Mouse (Mus musculus): ENCODE results near the gene Disp1. TPM values are rescaled to one million over a fixed set of nuclear protein-coding genes. Genes with fewer than 3 reads are reported as not detected.

The Disp1 gene
- polyA plus RNA-seq, 1 experiment from 2014 or later, result 11.7 TPM

GRCm38 (mm10) chr1:183142566-183142965 is 78.8 kb downstream of the Disp1 start:
- H3K4me2 ChIP-seq, result no peak overlapping the region
- no peak overlapping the region for H3K27ac ChIP-seq
- H3K9ac ChIP-seq, result no peak overlapping the region
- H3K9me3 ChIP-seq, result no peaks in the 10 kb centered on the region
- H3K36me3 ChIP-seq, result no peaks in the 10 kb centered on the region
- ATAC-seq (ENCODE audit: insufficient read depth, low FRiP score, low read depth), result no peak
- H3K4me3 ChIP-seq (replicated peaks), result no peak overlapping the region
- no peaks in the 10 kb centered on the region for H3K27me3 ChIP-seq (replicated peaks)
- WGBS, result 69% methylated on average over 5 of the region's 5 CpGs
- H3K4me1 ChIP-seq, result peaks cover 10% of the 10 kb centered on the region

- Histone ChIP-seq H3K27ac (no peak overlapping the region), H3K4me2 (no peak overlapping the region), H3K27me3 (replicated peaks) (no peaks in the 10 kb centered on the region), H3K36me3 (no peaks in the 10 kb centered on the region), H3K4me1 (peaks cover 2% of the 10 kb centered on the region; the same call in 1 of the 2 replicates), H3K9me3 (no peaks in the 10 kb centered on the region), H3K9ac (no peak overlapping the region), H3K4me3 (replicated peaks) (no peak overlapping the region)
- WGBS, result 56% methylated on average over 2 of the region's 2 CpGs
- ATAC-seq (ENCODE audit: insufficient read depth, low FRiP score, low read depth), result no peak
These were observed 80.0 kb downstream of the Disp1 start for GRCm38 (mm10) chr1:183141329-183141728.

GRCm38 (mm10) chr1:183140511-183141268 is 80.6 kb downstream of the Disp1 start:
- H3K4me2 ChIP-seq, result no peak overlapping the region
- H3K9ac ChIP-seq, result no peak overlapping the region
- no peak overlapping the region for H3K27ac ChIP-seq
- H3K4me3 ChIP-seq (replicated peaks), result no peak overlapping the region
- 78% methylated on average over 12 of the region's 12 CpGs for WGBS
- no peaks in the 10 kb centered on the region for H3K9me3 ChIP-seq
- no peak for ATAC-seq (ENCODE audit: insufficient read depth, low FRiP score, low read depth)
- H3K36me3 ChIP-seq, result no peaks in the 10 kb centered on the region
- no peaks in the 10 kb centered on the region for H3K27me3 ChIP-seq (replicated peaks)
- no peaks in the 10 kb centered on the region for H3K4me1 ChIP-seq

GRCm38 (mm10) chr1:183138088-183138487 is 83.2 kb downstream of the Disp1 start:
- no peak overlapping the region for H3K27ac ChIP-seq
- no peaks in the 10 kb centered on the region for H3K9me3 ChIP-seq
- ATAC-seq (ENCODE audit: insufficient read depth, low FRiP score, low read depth), result no peak
- H3K4me2 ChIP-seq, result no peak overlapping the region
- H3K4me3 ChIP-seq (replicated peaks), result no peak overlapping the region
- no peaks in the 10 kb centered on the region for H3K36me3 ChIP-seq
- no peaks in the 10 kb centered on the region for H3K27me3 ChIP-seq (replicated peaks)
- no peaks in the 10 kb centered on the region for H3K4me1 ChIP-seq
- H3K9ac ChIP-seq, result no peak overlapping the region
- 62% methylated on average over 4 of the region's 4 CpGs for WGBS

- Histone ChIP-seq H3K4me2 (no peak overlapping the region), H3K27ac (0 out of 2 replicates have a peak overlapping the region, but pooled peaks have one; percentile 3), H3K4me1 (no peaks in the 10 kb centered on the region), H3K27me3 (replicated peaks) (no peaks in the 10 kb centered on the region), H3K9me3 (no peaks in the 10 kb centered on the region), H3K9ac (no peak overlapping the region), H3K36me3 (no peaks in the 10 kb centered on the region), H3K4me3 (replicated peaks) (no peak overlapping the region)
- 67% methylated on average over 4 of the region's 4 CpGs for WGBS
- peak; percentile 80 for ATAC-seq (ENCODE audit: insufficient read depth, low FRiP score, low read depth)
These were observed 86.9 kb downstream of the Disp1 start for GRCm38 (mm10) chr1:183134427-183134826.

- WGBS, result 85% methylated on average over 3 of the region's 3 CpGs
- Histone ChIP-seq H3K4me1 (no peaks in the 10 kb centered on the region), H3K4me3 (replicated peaks) (no peak overlapping the region), H3K9ac (no peak overlapping the region), H3K27me3 (replicated peaks) (no peaks in the 10 kb centered on the region), H3K27ac (no peak overlapping the region), H3K36me3 (no peaks in the 10 kb centered on the region), H3K9me3 (no peaks in the 10 kb centered on the region), H3K4me2 (no peak overlapping the region)
- ATAC-seq (ENCODE audit: insufficient read depth, low FRiP score, low read depth), result no peak
These were observed 87.9 kb downstream of the Disp1 start for GRCm38 (mm10) chr1:183133440-183133839.

GRCm38 (mm10) chr1:183127246-183127645 is 94.1 kb downstream of the Disp1 start:
- no peak overlapping the region for H3K4me3 ChIP-seq (replicated peaks)
- no peak overlapping the region for H3K4me2 ChIP-seq
- no peak overlapping the region for H3K27ac ChIP-seq
- H3K36me3 ChIP-seq, result no peaks in the 10 kb centered on the region
- H3K4me1 ChIP-seq, result no peaks in the 10 kb centered on the region
- H3K27me3 ChIP-seq (replicated peaks), result no peaks in the 10 kb centered on the region
- ATAC-seq (ENCODE audit: insufficient read depth, low FRiP score, low read depth), result no peak
- H3K9ac ChIP-seq, result no peak overlapping the region
- WGBS, result 63% methylated on average over 4 of the region's 4 CpGs
- H3K9me3 ChIP-seq, result no peaks in the 10 kb centered on the region

- H3K9ac ChIP-seq, result no peak overlapping the region
- H3K4me2 ChIP-seq, result no peak overlapping the region
- no peak overlapping the region for H3K27ac ChIP-seq
- no peaks in the 10 kb centered on the region for H3K27me3 ChIP-seq (replicated peaks)
- H3K36me3 ChIP-seq, result no peaks in the 10 kb centered on the region
- H3K9me3 ChIP-seq, result no peaks in the 10 kb centered on the region
- H3K4me1 ChIP-seq, result no peaks in the 10 kb centered on the region
- no peak for ATAC-seq (ENCODE audit: insufficient read depth, low FRiP score, low read depth)
- H3K4me3 ChIP-seq (replicated peaks), result no peak overlapping the region
- WGBS, result 47% methylated on average over 3 of the region's 3 CpGs
These were observed 97.6 kb downstream of the Disp1 start for GRCm38 (mm10) chr1:183123725-183124124.

GRCm38 (mm10) chr1:183120341-183120923 is 100.9 kb downstream of the Disp1 start:
- no peak for ATAC-seq (ENCODE audit: insufficient read depth, low FRiP score, low read depth)
- no peak overlapping the region for H3K4me3 ChIP-seq (replicated peaks)
- 64% methylated on average over 12 of the region's 12 CpGs for WGBS
- peaks cover 4% of the 10 kb centered on the region; the same call in 1 of the 2 replicates for H3K4me1 ChIP-seq
- H3K9me3 ChIP-seq, result no peaks in the 10 kb centered on the region
- H3K27ac ChIP-seq, result no peak overlapping the region
- no peaks in the 10 kb centered on the region for H3K27me3 ChIP-seq (replicated peaks)
- H3K9ac ChIP-seq, result no peak overlapping the region
- no peaks in the 10 kb centered on the region for H3K36me3 ChIP-seq
- peak overlapping the region; percentile 5; the same call in 1 of the 2 replicates for H3K4me2 ChIP-seq

- Histone ChIP-seq H3K36me3 (no peaks in the 10 kb centered on the region), H3K9me3 (no peaks in the 10 kb centered on the region), H3K4me3 (replicated peaks) (no peak overlapping the region), H3K9ac (no peak overlapping the region), H3K4me1 (peaks cover 6% of the 10 kb centered on the region; the same call in 1 of the 2 replicates), H3K27me3 (replicated peaks) (no peaks in the 10 kb centered on the region), H3K27ac (no peak overlapping the region), H3K4me2 (no peak overlapping the region)
- WGBS, result 60% methylated on average over 21 of the region's 21 CpGs
- no peak for ATAC-seq (ENCODE audit: insufficient read depth, low FRiP score, low read depth)
These were observed 103.2 kb downstream of the Disp1 start for GRCm38 (mm10) chr1:183117827-183118825.

- Histone ChIP-seq H3K4me1 (peaks cover 6% of the 10 kb centered on the region; the same call in 1 of the 2 replicates), H3K27ac (peak overlapping the region; percentile 13; the same call in 1 of the 2 replicates), H3K9me3 (no peaks in the 10 kb centered on the region), H3K36me3 (no peaks in the 10 kb centered on the region), H3K9ac (no peak overlapping the region), H3K4me2 (no peak overlapping the region), H3K4me3 (replicated peaks) (no peak overlapping the region), H3K27me3 (replicated peaks) (no peaks in the 10 kb centered on the region)
- WGBS, result 62% methylated on average over 15 of the region's 15 CpGs
- no peak for ATAC-seq (ENCODE audit: insufficient read depth, low FRiP score, low read depth)
These were observed 104.1 kb downstream of the Disp1 start for GRCm38 (mm10) chr1:183116946-183117826.
